Mouse (Mus musculus): ENCODE data around the gene Mtch2.

The Mtch2 gene

DNA sequence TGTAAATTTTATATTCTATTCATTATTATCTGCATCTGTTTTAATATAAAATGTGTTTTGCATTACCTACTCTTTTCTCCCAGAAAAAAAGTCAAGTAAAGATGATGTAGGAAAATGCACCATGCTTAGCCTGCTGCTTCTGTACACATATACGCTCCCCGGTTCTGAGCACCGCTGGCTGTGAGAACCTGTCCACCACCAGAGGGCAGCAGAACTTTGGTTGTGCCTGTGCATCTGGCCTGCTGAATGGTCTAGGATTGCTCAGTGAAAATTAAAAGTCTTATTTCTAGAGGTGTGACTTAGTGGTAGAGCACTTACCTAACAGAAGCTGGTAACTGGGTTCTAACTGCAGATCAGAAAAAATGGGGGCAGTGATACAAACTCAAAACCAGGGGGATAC lies 19.6 kb downstream of the Mtch2 start:
- WGBS: 7% methylated on average over 3 of the region's 3 CpGs

- WGBS: 11% methylated on average over 4 of the region's 4 CpGs
Measured at GRCm38 (mm10) chr2:90870136-90870601, 23.2 kb downstream of the Mtch2 start.

DNA sequence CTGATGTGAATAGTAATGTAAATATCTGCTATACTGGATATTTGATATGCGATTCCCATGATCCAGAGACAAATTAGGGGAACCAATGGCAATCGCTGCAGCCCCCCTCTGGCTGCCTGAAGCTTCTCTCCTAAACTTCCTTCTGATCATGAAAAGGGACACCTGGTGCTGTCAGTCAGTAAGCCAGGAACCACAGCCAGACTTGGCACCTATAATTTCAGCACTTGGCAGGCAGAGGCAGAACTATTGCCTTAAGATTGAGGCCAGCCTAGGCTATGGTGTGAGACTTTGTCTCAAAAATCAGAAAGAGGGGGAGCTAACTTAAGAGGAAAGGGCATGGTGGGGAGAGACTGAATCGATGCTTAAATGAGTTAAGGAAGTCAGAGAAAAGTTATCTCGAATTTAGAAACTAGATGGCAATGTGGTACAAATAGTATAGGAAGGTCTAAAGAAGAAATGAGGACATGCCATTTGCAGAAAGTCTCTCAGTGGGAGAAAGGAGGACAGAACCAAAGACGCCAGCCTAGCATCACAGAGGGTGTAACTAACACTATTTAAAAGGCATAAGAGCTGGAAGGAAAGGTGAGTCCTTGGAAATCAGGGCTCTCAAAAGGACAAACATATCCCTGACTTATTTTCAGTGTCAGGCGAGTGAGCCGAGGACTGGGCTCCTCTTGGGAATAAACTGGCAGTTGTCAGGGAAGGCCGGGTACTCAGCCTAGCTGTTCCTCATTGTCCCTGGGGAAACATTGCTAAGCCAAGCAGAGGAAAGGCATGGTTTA lies 24.4 kb downstream of the Mtch2 start:
- WGBS: 26% methylated on average over 8 of the region's 8 CpGs

- WGBS: 76% methylated on average over 1 of the region's 1 CpGs
Measured at GRCm38 (mm10) chr2:90874025-90874424, 27.1 kb downstream of the Mtch2 start.

GRCm38 (mm10) chr2:90875239-90875638 lies 28.3 kb downstream of the Mtch2 start:
- 35% methylated on average over 2 of the region's 2 CpGs for WGBS

GRCm38 (mm10) chr2:90877584-90878259 lies 30.8 kb downstream of the Mtch2 start:
- WGBS: 44% methylated on average over 4 of the region's 5 CpGs

DNA sequence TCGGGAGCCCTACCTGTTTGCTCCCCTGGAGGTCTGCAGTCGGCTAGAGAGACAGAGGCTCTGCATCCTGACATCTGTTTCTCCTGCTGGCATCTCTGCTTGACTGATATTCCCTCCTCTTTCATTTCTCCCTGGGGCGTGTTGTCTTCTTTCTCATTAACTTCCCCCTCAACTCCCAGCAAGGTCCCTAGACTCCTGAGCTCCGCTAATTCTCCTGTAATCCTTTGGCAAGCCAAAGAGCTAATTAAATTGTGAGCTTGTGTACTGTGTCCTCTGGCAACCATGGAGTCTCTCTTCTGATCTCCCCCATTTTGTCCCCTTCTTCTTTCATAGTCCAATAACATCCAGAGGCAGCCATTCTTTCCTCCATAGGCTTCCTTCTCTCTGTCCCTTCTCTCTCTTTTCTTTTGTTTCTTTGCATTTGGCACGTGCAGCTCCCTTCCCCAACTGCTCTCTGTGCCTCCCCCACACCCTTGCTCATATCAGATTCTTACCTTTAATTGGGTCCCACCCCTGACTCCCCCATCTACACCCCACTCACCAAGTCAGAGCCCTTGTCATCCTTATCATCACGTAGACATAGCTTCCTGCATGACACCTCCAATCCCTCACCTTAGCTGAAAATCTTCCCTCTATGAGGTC lies 33.3 kb downstream of the Mtch2 start:
- 26% methylated on average over 6 of the region's 6 CpGs for WGBS

DNA sequence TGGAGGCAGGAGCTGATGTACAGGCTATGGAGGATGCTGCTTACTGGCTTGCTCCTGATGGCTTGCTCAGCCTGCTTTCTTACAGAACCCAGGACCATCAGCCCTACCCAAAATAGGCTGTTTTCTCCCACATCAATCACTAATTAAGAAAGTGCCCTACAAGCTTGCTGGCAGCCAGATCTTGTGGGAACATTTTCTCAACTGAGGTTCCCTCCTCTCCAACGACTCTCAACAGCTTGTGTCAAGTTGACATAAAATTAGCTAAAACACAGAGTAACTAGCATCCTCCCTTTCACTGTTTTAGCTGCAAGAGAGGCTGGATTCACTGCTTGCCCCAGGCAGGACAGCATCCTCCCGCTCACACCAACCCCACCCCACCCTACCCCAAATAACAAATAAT lies 34.9 kb downstream of the Mtch2 start:
- WGBS: 44% methylated on average over 2 of the region's 2 CpGs

- WGBS: 2% methylated on average over 44 of the region's 45 CpGs
Measured at GRCm38 (mm10) chr2:90885218-90886041, 38.5 kb downstream of the Mtch2 start, which contains the start of gene C1qtnf4. Gene C1qtnf4, plus strand, starts transcription at chr2:90885860.

DNA sequence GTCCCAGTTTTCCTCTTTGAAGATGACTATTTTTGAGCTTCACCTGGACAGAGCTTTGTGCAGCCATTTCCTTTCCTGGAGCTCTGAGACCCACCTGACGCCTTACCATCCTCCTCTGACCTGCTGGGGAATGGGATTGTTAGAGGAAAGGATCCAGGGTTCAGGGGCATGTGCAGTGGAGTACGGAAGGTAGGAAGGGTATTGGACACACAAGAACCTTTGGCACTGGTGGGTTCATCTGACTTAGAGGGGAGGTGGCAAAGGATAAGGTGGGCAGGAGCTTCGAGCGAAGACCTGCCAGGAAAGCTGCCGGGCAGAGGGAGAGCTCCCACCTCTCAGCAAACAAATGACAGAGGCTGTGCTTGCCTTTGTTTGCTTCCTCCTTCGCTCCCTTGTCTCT lies 39.5 kb downstream of the Mtch2 start:
- WGBS: 14% methylated on average over 6 of the region's 6 CpGs

DNA sequence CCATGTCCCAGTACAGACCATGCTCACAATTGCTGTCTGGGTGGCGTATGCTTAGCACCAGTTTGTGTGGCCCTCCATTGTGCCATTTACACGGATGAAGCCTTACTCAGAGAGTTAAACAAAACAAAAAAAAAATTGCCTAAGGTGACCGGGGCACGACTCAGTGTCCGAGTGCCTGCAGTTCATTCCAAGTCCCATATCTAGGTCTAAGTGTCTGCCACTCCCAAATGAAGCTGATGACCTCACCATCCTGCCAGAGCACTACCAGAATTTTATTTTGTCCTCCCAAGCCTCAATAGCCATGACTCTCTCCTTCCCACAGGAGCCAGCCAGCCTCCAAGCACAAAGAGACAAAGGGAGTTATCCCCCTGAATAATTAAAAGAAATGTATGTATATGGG lies 40.7 kb downstream of the Mtch2 start:
- WGBS: 54% methylated on average over 5 of the region's 5 CpGs

- WGBS: 5% methylated on average over 133 of the region's 133 CpGs
Measured at GRCm38 (mm10) chr2:90889550-90890548, 42.9 kb downstream of the Mtch2 start.

DNA sequence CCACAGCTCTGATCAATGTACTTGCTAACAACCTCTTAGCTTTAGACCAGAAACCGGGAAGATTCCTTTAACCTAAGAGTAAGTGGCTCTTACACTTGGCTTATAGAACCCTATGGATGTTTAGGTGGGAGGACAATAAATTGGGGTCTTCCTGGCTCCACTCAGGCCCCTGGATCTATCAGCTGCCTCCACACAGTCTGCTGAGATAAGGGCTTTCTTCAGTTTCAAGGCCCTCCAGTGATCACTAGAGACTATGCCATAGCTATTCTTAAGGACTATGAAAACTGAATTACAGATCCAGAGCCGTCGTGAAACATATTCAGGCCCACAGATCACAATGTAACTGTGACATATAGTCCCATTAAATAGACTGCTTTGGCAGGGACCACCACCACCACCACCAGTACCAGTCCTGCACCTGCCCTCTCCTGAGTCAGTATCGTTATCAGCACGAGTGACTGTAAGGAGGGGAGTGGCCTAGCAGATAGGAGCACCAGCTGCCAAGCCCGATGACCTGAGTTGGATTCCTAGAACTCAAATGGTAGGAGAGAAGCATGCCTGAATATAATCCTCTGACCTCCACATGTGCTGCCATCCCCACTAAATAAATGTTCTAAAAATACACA lies 46.8 kb downstream of the Mtch2 start:
- 67% methylated on average over 6 of the region's 6 CpGs for WGBS

DNA sequence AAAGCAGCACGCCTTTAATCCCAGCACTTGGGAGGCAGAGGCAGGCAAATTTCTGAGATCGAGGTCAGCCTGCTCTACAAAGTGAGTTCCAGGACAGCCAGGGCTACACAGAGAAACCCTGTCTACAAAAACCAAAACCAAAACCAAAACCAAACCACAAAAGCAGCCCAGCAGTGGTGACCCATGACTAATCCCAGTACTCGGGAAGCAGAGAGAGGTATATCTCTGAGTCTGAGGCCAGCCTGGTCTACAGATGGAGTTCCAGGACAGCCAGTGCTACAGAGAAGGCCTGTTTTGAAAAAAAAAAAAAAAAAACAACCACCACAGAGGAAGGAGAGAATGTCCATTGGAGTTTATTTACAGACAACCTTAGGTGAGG lies 47.3 kb downstream of the Mtch2 start:
- WGBS: 81% methylated on average over 3 of the region's 3 CpGs

DNA sequence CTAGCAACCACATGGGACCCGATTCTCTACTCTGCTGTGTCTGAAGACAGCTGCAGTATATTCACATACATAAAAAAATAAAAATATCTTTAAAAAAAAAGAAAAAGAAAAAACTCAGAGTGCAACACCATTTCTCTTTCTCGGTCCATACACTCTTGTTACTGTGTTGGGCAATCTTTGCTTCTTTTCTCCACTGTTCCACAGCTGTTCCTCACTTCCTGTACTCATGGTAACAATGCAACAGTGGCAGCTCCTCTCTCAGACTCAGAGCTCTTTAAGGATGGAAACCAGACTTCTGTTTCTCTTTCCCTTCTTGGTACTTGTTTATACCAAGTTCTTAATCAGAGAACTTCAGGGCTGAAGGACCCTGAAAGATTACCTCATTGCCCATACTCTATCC lies 56.4 kb downstream of the Mtch2 start:
- WGBS: 64% methylated on average over 2 of the region's 2 CpGs

DNA sequence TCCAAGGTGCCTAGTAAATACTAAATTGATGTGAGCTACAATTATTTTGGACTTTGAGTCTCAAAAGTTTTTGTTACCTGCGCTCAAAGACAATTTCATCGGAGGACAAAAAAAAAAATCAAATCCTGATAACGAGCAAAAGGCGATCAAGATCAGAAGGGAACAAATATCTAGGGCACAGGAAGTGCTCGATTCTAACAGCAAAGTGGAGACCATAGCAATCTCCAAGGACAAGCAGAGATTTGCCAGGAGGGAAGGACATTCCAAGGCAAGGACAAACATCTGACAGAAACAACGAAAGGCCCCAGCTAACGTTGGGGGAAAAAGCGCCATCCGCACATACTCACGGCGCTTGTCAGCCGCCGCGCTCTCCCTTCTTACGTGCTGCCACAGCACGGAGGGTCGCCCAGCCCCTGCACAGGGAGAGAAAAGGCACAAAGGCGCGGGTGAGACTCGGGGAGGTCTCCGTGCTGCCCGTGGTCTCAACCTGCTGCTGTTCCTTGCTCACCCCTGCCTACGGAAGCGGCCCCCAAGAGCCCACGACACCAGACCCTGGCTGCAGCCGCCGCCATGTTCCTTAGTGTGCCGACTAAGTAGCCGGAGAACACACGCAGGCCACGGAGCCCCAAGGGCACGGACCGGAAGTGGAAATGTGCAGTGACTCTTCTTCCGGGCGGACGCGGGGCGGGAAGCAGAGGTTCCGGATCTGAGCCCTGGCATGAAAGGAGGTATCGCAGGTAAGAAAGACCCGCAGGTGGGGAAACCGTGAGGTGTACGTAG lies 57.3 kb downstream of the Mtch2 start, which contains the start of the genes Kbtbd4 and Ndufs3:
Gene Kbtbd4 (plus strand): TSS at position 665 of the 780 bp plus-strand sequence.
Gene Ndufs3 (minus strand): TSS at position 752 of the 780 bp plus-strand sequence.
- WGBS: under 1% methylated on average over 43 of the region's 43 CpGs

- under 1% methylated on average over 21 of the region's 21 CpGs for WGBS
Measured at GRCm38 (mm10) chr2:90904856-90905224, 57.9 kb downstream of the Mtch2 start.

GRCm38 (mm10) chr2:90906721-90907120 lies 59.8 kb downstream of the Mtch2 start:
- WGBS: 67% methylated on average over 2 of the region's 2 CpGs

DNA sequence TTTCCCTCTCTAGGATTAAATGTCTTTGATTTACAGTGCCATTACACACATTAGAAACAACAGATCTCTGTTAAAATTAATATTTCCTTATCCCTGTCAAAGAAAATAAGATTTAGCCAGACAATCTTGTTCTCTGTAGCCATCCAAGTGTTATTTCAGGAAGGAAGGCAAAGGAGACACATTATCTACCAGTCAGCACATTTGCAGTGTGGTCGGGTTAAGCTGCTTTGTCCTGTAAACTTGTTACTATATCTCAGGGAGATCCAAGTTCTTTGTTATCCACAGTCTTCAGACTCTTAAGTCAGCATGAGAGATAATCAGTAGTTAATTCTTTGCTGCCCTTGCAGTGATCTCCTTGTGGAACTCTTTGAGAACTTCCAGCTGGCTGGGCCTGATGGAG lies 63.9 kb downstream of the Mtch2 start:
- 55% methylated on average over 1 of the region's 1 CpGs for WGBS

All from cerebral cortex, adult 2 months (tissue).